Mouse (Mus musculus): Measurements from ENCODE around the gene Rd3l. TPM values are rescaled to one million over a fixed set of nuclear protein-coding genes. Genes with fewer than 3 reads are reported as not detected.

The Rd3l gene
- polyA plus RNA-seq, 1 experiment from 2014 or later: not detected

DNA sequence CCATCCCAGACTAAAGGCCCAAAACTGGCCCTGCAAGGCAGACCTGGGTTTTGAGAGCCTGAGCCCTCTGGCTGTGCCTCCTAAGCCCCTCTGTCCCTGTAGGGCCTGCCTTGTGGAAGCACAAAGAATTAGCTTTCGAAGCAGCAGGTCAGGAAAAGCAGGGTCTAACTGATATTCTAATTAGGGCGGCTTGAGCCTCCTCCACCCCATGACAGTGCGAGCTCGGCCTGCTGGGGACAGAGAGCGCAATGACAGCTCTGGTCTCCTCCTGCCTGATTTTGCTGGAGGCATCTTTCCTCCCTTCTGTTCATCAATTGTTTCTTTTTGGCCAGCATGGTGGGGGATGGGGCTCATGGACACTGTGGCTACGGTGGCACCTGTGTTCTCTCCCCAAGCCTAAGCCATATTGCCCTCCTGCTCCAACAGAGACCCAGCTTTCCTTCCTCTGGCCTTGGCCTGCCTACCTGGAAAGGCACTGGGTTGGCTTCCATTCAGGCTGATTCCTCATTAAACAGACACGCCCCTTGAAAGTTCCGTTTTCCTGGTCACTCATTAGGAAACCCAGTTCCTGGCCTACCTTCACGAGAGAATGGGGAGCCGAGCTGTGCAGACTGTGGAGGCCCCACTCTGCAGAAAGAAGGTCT is 37.6 kb downstream of the Rd3l start:
- H3K27ac ChIP-seq: peak overlapping the region; percentile 59
- no peak for ATAC-seq (ENCODE audit: insufficient number of reproducible peaks, insufficient read depth, low FRiP score, low TSS enrichment, low read depth)
- H3K4me3 ChIP-seq (replicated peaks): no peak overlapping the region
- H3K27me3 ChIP-seq: no peaks in the 10 kb centered on the region
- peaks cover 30% of the 10 kb centered on the region for H3K4me1 ChIP-seq (replicated peaks)
- WGBS: 82% methylated on average over 10 of the region's 10 CpGs
- H3K4me2 ChIP-seq: no peak overlapping the region
- no peak overlapping the region for H3K9ac ChIP-seq (replicated peaks)
- H3K36me3 ChIP-seq: no peaks in the 10 kb centered on the region
- no peaks in the 10 kb centered on the region for H3K9me3 ChIP-seq

DNA sequence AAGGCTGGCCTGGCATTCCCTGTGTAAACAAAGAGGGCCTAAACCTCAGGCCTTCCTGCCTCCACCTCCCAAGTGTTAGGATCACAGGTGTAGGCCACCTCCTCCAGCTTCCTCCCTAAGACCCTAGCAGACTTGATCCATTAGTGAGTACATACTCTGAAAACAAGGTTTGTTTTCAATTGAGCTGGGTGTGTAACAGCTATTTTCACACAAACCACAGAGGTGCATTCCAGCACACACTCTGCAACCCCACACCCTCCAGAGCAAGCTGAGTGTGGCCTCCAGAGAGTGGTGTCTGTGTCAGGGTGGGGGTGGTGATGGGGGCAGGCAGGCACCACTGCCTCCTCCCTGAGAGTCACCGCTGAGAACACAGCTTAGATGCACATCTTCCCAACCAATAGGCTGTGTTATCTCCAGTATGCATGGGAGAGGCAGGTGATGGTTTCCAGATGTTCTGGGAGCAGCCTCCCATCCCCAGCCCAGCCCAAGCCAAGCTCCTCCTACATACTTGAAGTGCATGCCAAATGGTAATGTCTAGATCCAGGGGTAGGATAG is 42.4 kb downstream of the Rd3l start:
- H3K4me3 ChIP-seq (replicated peaks): no peak overlapping the region
- no peaks in the 10 kb centered on the region for H3K9me3 ChIP-seq
- no peaks in the 10 kb centered on the region for H3K36me3 ChIP-seq
- H3K9ac ChIP-seq (replicated peaks): no peak overlapping the region
- H3K27me3 ChIP-seq: no peaks in the 10 kb centered on the region
- H3K4me1 ChIP-seq (replicated peaks): peaks cover 41% of the 10 kb centered on the region
- H3K4me2 ChIP-seq: no peak overlapping the region
- ATAC-seq (ENCODE audit: insufficient number of reproducible peaks, insufficient read depth, low FRiP score, low TSS enrichment, low read depth): peak; percentile 52
- 10% methylated on average over 1 of the region's 1 CpGs for WGBS
- peak overlapping the region; percentile 93 for H3K27ac ChIP-seq

DNA sequence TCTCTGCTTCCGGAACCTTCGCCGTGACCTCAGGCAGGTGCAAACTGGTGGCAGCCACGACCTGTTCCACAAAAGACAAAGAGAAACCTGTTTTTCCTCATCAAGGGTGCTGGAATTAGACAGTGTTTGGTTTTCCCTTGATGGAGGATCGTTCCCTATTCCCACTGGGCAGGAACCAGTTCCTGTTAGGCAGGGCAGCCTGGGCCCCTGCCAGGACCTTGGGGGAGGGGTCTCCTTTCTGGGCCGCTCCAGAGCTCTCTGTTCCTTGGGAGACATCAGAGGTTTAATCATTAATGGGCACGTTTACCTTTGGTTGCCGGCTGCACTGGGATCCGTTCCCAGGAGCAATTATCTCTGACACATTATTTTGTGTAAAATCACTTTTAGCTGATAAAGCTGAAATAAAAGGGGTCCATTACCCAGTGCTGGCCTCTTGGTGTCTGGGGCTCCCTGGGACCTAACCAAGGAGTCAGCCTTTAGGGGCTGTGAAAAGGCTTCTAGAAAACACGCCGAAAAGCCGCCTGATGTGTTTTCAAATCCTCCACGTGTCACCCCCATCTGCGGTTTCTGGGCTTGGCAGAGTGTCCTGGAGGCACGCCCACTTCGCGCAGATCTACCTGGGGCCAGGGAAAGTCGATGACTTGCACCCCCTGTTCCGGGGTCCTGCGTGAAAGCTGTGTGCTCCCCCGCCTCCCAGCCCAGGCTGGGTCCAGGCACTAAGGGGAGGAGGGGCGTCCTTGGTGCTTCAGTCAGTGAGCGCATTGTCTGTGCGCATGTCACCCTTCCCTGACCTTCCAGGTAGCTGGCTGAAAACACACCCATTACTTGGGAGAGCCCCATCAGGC is 44.2 kb downstream of the Rd3l start:
- no peaks in the 10 kb centered on the region for H3K9me3 ChIP-seq
- no peak for ATAC-seq (ENCODE audit: insufficient number of reproducible peaks, insufficient read depth, low FRiP score, low TSS enrichment, low read depth)
- no peaks in the 10 kb centered on the region for H3K36me3 ChIP-seq
- H3K4me1 ChIP-seq (replicated peaks): peaks cover 49% of the 10 kb centered on the region
- peak overlapping the region; percentile 93 for H3K27ac ChIP-seq
- no peaks in the 10 kb centered on the region for H3K27me3 ChIP-seq
- no peak overlapping the region for H3K4me2 ChIP-seq
- no peak overlapping the region for H3K4me3 ChIP-seq (replicated peaks)
- WGBS: 46% methylated on average over 24 of the region's 24 CpGs
- H3K9ac ChIP-seq (replicated peaks): no peak overlapping the region

DNA sequence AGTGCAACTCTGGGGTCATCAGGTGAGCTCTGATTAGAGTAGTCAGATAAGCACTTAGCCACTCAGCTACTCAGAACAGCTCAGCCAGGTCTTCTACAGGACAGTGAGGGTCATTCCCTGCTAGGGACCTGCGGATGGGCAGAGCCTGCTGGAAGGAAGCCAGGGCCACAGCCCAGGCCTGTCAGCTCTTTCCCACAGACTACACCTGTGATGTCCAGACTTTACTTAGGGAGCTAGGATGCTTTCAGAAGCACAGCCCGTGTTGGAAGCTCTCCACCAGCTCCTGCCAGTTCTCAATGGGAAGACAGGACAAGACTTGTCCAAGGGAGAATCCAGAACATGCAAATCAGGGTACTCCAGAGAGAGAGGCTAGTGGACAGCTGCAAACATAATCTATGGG is 47.1 kb downstream of the Rd3l start:
- WGBS: 77% methylated on average over 2 of the region's 2 CpGs
- Histone ChIP-seq H3K27me3 (no peaks in the 10 kb centered on the region), H3K27ac (no peak overlapping the region), H3K36me3 (no peaks in the 10 kb centered on the region), H3K9me3 (no peaks in the 10 kb centered on the region), H3K4me1 (replicated peaks) (peaks cover 50% of the 10 kb centered on the region), H3K4me3 (replicated peaks) (no peak overlapping the region), H3K9ac (replicated peaks) (no peak overlapping the region), H3K4me2 (no peak overlapping the region)
- ATAC-seq (ENCODE audit: insufficient number of reproducible peaks, insufficient read depth, low FRiP score, low TSS enrichment, low read depth): no peak

DNA sequence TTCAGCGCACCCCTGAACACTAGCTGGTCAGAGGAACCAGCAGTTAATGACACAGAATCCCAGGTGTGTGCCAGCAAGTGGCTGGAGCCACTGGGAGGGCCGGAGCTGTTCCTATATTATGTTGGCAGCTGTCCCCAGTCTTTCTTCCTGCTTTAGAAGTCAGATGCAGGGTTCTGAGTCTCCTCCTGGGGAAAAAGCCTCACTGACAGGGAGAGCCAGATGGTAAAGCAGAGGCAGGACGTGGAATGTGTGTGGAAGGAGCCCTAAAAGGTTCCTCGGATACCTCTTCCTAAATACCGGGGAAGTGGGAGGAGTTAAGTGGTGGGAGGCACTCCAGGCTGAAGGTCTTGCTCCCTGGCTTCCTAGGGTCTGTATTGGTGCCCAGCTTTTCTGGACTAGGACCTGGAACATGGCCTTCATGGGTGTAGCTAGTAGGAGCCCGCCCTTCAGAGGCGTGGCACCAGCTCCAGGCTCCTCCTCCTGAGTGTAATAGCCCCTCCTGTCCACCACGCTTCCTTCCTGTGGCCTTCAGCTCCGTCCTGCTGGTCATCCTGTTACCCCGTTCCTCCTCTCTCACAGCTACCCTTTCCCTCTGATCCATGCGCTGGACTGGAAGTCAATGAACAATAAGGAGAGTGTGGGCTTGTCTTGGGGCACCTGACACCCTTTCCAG is 47.9 kb downstream of the Rd3l start:
- H3K4me1 ChIP-seq (replicated peaks): peaks cover 42% of the 10 kb centered on the region
- H3K27me3 ChIP-seq: no peaks in the 10 kb centered on the region
- peak overlapping the region; percentile 18; the same call in 1 of the 2 replicates for H3K27ac ChIP-seq
- no peak overlapping the region for H3K9ac ChIP-seq (replicated peaks)
- 48% methylated on average over 11 of the region's 11 CpGs for WGBS
- no peaks in the 10 kb centered on the region for H3K9me3 ChIP-seq
- no peak overlapping the region for H3K4me3 ChIP-seq (replicated peaks)
- no peak overlapping the region for H3K4me2 ChIP-seq
- no peaks in the 10 kb centered on the region for H3K36me3 ChIP-seq
- no peak for ATAC-seq (ENCODE audit: insufficient number of reproducible peaks, insufficient read depth, low FRiP score, low TSS enrichment, low read depth)

DNA sequence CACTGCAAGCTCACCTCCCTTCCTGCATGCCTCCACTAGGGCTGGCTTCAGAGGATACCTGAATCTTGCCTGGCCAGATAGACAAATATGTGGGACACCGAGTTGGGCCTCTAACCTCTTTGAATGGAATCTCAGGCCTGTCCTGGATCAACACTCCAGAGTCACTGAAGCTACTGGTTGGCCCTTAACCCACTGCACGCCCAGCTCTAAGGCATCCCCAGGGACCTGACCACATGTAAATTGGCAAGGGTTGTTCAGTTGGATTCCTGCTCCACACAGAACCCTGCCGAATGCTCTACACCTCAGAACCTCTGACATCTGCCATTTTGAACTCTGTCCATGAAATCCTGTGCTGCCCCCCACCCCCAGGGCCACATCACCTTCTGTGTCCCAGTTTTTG is 48.6 kb downstream of the Rd3l start:
- H3K9ac ChIP-seq (replicated peaks): no peak overlapping the region
- ATAC-seq (ENCODE audit: insufficient number of reproducible peaks, insufficient read depth, low FRiP score, low TSS enrichment, low read depth): no peak
- 0 out of 2 replicates have a peak overlapping the region, but pooled peaks have one; percentile 18 for H3K27ac ChIP-seq
- peaks cover 36% of the 10 kb centered on the region for H3K4me1 ChIP-seq (replicated peaks)
- 69% methylated on average over 3 of the region's 3 CpGs for WGBS
- no peaks in the 10 kb centered on the region for H3K9me3 ChIP-seq
- H3K4me3 ChIP-seq (replicated peaks): no peak overlapping the region
- no peaks in the 10 kb centered on the region for H3K36me3 ChIP-seq
- no peak overlapping the region for H3K4me2 ChIP-seq
- no peaks in the 10 kb centered on the region for H3K27me3 ChIP-seq

DNA sequence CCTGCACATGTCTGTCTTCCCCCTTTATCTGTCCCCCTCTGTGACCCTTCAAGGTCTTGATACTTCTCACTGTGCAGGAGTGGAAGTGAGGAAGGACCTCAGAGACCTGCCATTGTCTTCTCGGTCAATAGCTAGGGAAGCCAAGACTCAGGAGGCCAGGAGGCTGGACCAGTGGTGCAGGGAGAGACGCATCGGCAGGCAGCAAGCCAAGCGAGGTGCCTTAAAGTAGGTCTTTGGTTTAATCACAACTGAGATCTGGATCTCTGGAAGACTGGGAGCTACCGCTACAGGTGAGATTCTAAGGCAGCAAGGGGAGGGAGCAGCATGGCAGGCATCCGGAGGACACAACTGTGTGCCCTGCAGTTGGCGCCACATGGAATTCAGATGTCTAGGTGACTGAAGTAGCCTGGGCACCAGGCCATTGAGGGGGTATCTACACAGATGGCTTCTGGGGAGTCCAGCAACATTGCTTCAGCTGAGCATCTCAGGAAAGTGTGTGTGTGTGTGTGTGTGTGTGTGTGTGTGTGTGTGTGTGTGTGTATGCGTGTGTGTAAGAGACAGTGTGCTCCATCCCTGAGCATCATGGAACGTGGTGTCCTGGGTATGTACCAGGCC is 49.6 kb downstream of the Rd3l start:
- Histone ChIP-seq H3K27ac (no peak overlapping the region), H3K36me3 (no peaks in the 10 kb centered on the region), H3K9ac (replicated peaks) (no peak overlapping the region), H3K27me3 (no peaks in the 10 kb centered on the region), H3K4me1 (replicated peaks) (peaks cover 30% of the 10 kb centered on the region), H3K9me3 (no peaks in the 10 kb centered on the region), H3K4me3 (replicated peaks) (no peak overlapping the region), H3K4me2 (no peak overlapping the region)
- no peak for ATAC-seq (ENCODE audit: insufficient number of reproducible peaks, insufficient read depth, low FRiP score, low TSS enrichment, low read depth)
- WGBS: 92% methylated on average over 8 of the region's 9 CpGs

Other genes with a start within 250 kb of the Rd3l start
- gene Klc1, start 222.5 kb downstream of the Rd3l start, polyA plus RNA-seq (2016; fragmentation: Nextera tagmentation; extraction: Ambion mirVana): 114 and 121 TPM in 2 replicates
- 8.0 and 10.2 TPM in 2 replicates for gene Xrcc3, start 167.4 kb downstream of the Rd3l start, polyA plus RNA-seq (2016; fragmentation: Nextera tagmentation; extraction: Ambion mirVana)
- 86.0 and 88.6 TPM in 2 replicates for gene Zfyve21, start 167.1 kb downstream of the Rd3l start, polyA plus RNA-seq (2016; fragmentation: Nextera tagmentation; extraction: Ambion mirVana)
- 11.5 and 13.0 TPM in 2 replicates for gene Ppp1r13b, start 73.2 kb downstream of the Rd3l start, polyA plus RNA-seq (2016; fragmentation: Nextera tagmentation; extraction: Ambion mirVana)
- 648 and 683 TPM in 2 replicates for gene Atp5mpl, start 14.3 kb downstream of the Rd3l start, polyA plus RNA-seq (2016; fragmentation: Nextera tagmentation; extraction: Ambion mirVana)
- gene Tdrd9, start 9.8 kb downstream of the Rd3l start, polyA plus RNA-seq (2016; fragmentation: Nextera tagmentation; extraction: Ambion mirVana): 0.97 and 1.4 TPM in 2 replicates
- gene Aspg, start 125.4 kb upstream of the Rd3l start, polyA plus RNA-seq (2016; fragmentation: Nextera tagmentation; extraction: Ambion mirVana): 3.1 and 3.4 TPM in 2 replicates
- gene Kif26a, start 164.9 kb upstream of the Rd3l start, polyA plus RNA-seq (2016; fragmentation: Nextera tagmentation; extraction: Ambion mirVana): 6.6 and 6.7 TPM in 2 replicates

Measured in limb, embryonic 12.5 days (tissue).